Mouse (Mus musculus): ENCODE data around the gene Unkl. TPM values are rescaled to one million over a fixed set of nuclear protein-coding genes. Genes with fewer than 3 reads are reported as not detected.
A peak's percentile ranks its signal among the peaks of the same experiment; 100 is the strongest.
"Not testable (repeated sequence)": the region's sequence is repeated elsewhere in the genome, so short reads cannot be mapped to it uniquely, and the experiment has no call there.

Unkl gene
- polyA plus RNA-seq, 1 experiment = 20.2 TPM

DNA sequence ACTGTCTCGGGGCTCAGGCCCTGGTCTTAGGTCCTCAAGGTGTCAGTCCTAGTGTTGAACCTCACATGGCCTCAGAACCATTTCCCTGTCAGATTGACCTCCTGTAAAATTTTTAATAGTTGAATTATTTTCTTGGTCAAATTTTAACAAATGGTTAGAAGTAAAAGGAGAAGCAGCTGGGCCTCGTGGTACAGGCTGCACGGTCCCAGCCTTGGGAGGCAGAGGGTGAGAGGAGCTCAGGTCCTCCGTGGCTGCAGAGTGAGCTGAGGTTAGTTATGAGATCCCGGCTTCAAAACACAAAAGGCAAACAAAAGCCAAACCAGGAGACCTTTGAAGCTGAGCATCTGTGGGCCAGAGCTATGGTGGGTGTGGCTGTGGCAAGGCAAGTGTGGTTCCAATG is 39.8 kb downstream of the Unkl start:
- Histone ChIP-seq H3K4me1 (peaks cover 66% of the 10 kb centered on the region), H3K27me3 (replicated peaks) (no peaks in the 10 kb centered on the region), H3K4me3 (replicated peaks) (peak overlapping the region; percentile 11), H3K9me3 (no peaks in the 10 kb centered on the region), H3K36me3 (replicated peaks; ENCODE audit: low read length) (peaks cover 72% of the 10 kb centered on the region)
- TF ChIP-seq FLI1 (IDR thresholded peaks at IDR 0.05; ENCODE audit: low read length) (no peak), GATA1 (IDR thresholded peaks at IDR 0.05; ENCODE audit: borderline replicate concordance, low read length) (no peak)

DNA sequence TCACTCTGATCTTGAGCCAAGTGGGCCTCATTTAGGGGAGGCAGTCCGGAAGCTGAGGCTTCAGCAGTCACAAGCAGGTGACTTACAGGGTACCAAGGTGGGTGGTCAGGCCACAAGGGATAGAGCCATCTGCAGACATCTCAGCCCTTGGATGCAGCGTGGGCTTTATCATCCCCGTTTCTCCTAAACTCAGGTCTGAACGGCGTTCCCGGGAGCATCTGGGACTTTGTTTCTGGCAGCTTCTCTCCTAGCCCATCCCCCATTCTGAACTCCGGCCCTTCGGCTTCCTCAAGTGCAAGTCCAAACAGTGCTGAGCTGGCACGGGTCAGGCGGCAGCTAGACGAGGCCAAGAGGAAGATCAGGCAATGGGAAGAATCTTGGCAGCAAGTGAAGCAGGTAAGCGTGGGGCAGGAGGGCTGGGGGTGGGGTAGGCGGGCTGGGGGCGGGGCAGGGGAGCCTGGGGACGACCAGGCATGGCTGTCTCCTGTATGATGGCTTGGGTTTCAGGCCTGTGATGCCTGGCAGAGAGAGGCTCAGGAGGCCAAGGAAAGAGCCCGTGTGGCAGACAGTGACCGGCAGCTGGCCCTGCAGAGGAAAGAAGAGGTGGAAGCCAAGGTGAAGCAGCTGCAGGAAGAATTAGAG is 41.9 kb downstream of the Unkl start:
- not testable (repeated sequence) for H3K27me3 ChIP-seq (replicated peaks); H3K4me3 ChIP-seq (replicated peaks); H3K9me3 ChIP-seq
- peaks cover 44% of the 10 kb centered on the region for H3K4me1 ChIP-seq
- peaks cover 74% of the 10 kb centered on the region for H3K36me3 ChIP-seq (replicated peaks; ENCODE audit: low read length)

DNA sequence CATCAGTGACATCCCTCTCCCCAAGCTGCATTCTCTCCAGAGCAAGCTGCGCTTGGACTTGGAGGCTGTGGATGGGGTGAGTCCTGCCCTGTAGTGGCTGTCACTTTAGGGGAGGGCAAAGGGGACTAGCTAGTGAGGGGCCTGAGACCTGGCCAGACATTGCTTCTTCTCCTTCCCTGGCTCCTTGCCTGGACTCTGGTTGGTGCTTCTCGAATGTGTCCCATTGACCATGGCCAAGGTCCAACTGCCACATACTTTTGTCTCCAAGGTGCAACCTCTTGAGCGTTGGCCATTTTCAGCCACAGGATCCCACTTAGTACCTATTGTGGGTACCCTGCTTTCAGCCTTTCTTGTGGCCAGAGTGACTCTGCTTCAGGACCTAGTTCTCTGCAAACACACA is 42.5 kb downstream of the Unkl start:
- H3K4me3 ChIP-seq (replicated peaks) = no peak overlapping the region
- H3K9me3 ChIP-seq = no peaks in the 10 kb centered on the region
- H3K36me3 ChIP-seq (replicated peaks; ENCODE audit: low read length) = peaks cover 74% of the 10 kb centered on the region
- H3K27me3 ChIP-seq (replicated peaks) = no peaks in the 10 kb centered on the region
- TF ChIP-seq FLI1 (IDR thresholded peaks at IDR 0.05; ENCODE audit: low read length) (no peak), GATA1 (IDR thresholded peaks at IDR 0.05; ENCODE audit: borderline replicate concordance, low read length) (no peak)
- H3K4me1 ChIP-seq = peaks cover 43% of the 10 kb centered on the region

DNA sequence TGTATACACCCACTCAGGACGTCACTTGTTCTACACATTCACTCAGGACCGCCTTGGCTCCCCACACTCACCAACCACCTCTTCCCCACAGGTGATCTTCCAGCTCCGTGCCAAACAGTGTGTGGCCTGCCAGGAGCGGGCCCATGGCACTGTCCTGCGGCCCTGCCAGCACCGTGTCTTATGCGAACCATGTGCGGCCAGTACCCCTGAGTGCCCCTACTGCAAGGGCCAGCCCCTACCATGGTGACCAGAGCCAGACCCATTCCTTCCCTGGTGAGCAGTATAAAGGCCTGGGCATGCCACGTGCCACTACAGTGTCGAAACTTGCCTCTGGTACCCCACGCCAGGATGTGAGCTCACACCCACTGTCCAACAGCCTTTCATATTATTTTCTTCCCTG is 43.4 kb downstream of the Unkl start:
- not testable (repeated sequence) for H3K27me3 ChIP-seq (replicated peaks); H3K9me3 ChIP-seq; H3K4me3 ChIP-seq (replicated peaks)
- Histone ChIP-seq H3K36me3 (replicated peaks; ENCODE audit: low read length) (peaks cover 74% of the 10 kb centered on the region), H3K4me1 (peaks cover 35% of the 10 kb centered on the region)

DNA sequence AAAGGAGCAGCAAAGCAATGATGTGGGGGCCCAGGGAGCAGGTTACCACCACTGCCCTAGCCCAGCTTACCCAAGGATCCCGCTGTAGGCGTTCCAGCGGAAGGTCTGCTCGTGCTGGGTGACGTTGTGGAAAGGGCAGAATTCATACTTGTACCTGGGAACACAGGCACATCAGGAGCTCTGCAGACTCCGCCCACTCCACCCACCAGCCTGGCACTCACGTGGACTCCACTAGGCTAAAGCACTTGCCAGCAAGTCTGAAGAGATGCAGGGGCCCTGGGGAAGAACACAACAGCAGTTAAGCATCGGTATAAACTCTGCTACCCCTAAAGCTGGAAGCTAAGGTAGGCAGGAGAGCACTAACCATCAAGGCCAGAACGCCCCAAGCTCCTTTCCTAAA is 47.4 kb downstream of the Unkl start:
- Histone ChIP-seq H3K4me1 (peaks cover 22% of the 10 kb centered on the region), H3K4me3 (replicated peaks) (no peak overlapping the region), H3K27me3 (replicated peaks) (no peaks in the 10 kb centered on the region), H3K36me3 (replicated peaks; ENCODE audit: low read length) (peaks cover 43% of the 10 kb centered on the region), H3K9me3 (no peaks in the 10 kb centered on the region)
- TF ChIP-seq FLI1 (IDR thresholded peaks at IDR 0.05; ENCODE audit: low read length) (no peak), GATA1 (IDR thresholded peaks at IDR 0.05; ENCODE audit: borderline replicate concordance, low read length) (no peak)

DNA sequence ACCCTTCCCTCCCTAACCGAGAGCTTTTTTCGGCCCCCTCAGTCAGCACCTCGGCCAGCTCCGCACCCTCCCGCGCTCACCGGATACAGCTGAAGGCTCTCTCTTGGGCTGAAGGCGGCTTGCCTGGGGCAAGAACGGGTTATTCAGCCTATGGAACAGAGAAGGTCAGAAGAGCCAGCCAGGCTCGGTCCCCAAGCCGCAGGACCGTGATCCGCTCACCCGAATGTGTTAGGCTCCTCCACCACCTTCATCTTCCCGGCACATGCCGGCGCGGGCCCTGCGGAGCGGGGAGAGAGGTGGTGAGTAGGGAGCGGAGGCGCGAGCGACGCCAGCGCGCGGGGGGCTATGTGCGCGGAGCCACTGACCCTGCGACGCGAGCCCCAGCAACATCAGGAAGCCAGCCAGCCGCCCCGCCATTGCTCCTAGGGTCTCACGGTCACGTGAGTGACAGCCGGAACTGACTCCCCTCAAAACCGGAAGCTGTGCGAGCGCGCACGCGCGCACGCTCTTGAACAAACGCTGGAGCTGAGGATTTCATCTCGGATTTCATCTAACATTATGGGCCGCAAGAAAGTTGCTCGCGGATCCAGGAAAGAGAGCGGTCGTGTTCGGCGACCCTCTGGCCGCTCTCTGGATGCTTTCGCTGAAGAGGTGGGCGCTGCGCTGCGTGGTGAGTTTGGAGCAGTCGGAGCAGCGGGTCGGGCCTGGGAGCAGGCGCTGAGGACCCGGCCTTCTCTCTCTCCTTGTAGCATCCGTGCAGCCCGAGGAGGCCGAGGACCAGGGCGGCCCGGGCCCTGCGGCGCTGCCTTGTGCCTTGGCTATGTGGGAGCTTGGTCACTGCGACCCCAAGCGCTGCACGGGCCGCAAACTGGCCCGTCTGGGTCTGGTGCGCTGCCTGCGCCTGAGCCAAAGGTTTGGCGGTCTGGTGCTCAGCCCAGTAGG is 51.8 kb downstream of the Unkl start, which contains the start of the genes Gnptg and Tsr3:
Gnptg (minus strand) TSS at position 430 of the 942 bp plus-strand sequence.
Tsr3 (plus strand) TSS at position 476 of the 942 bp plus-strand sequence.
- no peaks in the 10 kb centered on the region for H3K27me3 ChIP-seq (replicated peaks)
- peaks cover 57% of the 10 kb centered on the region for H3K36me3 ChIP-seq (replicated peaks; ENCODE audit: low read length)
- TF ChIP-seq GATA1 (IDR thresholded peaks at IDR 0.05; ENCODE audit: borderline replicate concordance, low read length) = no peak
- TF ChIP-seq FLI1 (IDR thresholded peaks at IDR 0.05; ENCODE audit: low read length) = peak; percentile 46; the same call in 1 of the 2 replicates
- peak within 1 kb of the TSS; percentile 98 for H3K4me3 ChIP-seq (replicated peaks)
- H3K4me1 ChIP-seq = peaks cover 36% of the 10 kb centered on the region
- H3K9me3 ChIP-seq = no peaks in the 10 kb centered on the region

DNA sequence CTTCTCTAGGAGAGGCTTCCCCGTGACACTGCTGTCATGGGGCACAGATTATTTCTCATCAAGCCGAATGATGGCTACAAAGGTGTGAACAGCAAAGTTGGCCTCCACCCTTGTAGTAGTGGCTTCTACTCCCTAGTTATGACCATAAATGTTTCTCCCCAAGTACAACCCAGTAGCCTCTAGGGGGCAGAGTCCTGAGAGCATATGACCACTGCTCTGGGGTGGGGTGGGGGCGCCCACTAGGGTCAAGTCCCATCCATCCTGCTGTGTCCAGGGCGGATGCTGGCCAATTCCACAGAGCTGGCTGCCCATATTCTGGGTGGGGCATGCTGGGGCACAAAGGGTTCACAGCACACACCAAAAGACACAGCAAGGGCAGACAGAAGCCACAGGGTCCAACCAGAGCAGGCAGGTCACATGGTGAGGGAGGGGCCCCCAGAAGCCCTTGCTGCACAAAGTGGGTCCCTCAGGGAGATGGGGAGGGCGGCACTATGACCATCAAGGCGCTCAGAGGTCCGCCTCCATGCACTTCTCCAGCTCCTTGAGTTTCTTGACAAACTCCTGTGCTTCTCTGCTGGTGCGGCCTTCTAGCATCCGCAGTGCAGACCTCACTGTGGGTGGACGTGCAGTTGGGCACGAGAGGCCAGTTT is 55.1 kb downstream of the Unkl start:
- TF ChIP-seq GATA1 (IDR thresholded peaks at IDR 0.05; ENCODE audit: borderline replicate concordance, low read length) = no peak
- TF ChIP-seq FLI1 (IDR thresholded peaks at IDR 0.05; ENCODE audit: low read length) = no peak
- H3K9me3 ChIP-seq = no peaks in the 10 kb centered on the region
- peaks cover 19% of the 10 kb centered on the region for H3K27me3 ChIP-seq (replicated peaks)
- peaks cover 36% of the 10 kb centered on the region for H3K4me1 ChIP-seq
- H3K36me3 ChIP-seq (replicated peaks; ENCODE audit: low read length) = peaks cover 38% of the 10 kb centered on the region
- H3K4me3 ChIP-seq (replicated peaks) = no peak overlapping the region

DNA sequence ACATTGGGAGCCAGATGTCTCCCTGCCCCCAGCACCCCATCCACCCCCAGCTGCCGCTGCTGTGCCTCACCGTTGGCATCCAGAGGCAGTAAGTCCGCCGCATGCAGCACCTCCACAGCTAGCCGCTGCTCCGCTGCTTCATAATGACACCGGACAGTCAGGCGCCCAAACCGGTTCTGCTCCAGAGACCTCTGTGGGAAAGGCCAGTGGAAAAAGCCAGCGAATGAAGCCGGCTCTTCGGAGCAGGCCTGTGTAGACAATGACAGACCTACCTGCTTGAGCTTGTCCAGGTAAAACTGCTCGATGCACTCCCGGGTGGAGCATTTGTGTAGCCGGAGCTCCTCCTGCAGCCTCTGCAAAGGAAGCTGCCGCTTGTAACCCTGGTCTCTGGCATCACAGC is 56.0 kb downstream of the Unkl start:
- no peak for TF ChIP-seq GATA1 (IDR thresholded peaks at IDR 0.05; ENCODE audit: borderline replicate concordance, low read length)
- TF ChIP-seq FLI1 (IDR thresholded peaks at IDR 0.05; ENCODE audit: low read length) = no peak
- no peaks in the 10 kb centered on the region for H3K9me3 ChIP-seq
- H3K4me3 ChIP-seq (replicated peaks) = no peak overlapping the region
- H3K4me1 ChIP-seq = peaks cover 36% of the 10 kb centered on the region
- H3K36me3 ChIP-seq (replicated peaks; ENCODE audit: low read length) = peaks cover 38% of the 10 kb centered on the region
- H3K27me3 ChIP-seq (replicated peaks) = peaks cover 29% of the 10 kb centered on the region

DNA sequence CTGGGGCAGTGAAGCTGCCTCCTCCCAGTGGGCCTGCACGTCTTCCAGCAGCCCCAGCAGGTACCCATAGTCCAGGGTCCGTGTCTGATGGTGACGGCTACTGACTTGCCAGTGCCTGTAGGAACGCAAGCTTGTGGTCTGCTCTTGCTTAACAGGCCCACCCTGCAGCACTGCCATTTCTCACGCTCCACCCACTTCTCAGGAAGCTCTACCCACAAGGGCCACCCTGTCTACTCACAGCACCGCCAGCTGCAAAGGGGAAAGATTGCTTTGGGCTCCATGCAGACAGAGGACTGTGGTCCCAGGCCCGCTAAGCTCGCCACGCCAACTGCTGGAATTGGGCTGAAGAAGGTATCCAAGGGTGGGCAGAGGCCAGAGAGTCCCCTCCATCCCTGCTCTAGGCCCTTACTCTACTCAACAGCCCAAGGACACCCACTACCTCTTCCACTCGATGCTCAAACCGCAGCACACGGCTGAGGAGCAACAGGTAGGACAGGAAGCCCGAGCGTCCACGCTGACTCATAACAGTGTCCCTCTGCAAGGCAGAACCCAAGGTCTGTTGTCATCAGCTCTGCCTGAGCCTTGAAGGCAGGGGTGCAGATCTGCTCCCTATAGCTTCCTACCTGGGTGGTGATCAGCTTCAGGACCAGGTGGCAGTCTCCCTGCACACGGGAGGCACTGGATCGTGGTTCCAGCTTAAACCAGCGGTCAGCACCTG is 60.0 kb downstream of the Unkl start:
- H3K27me3 ChIP-seq (replicated peaks) = peaks cover 62% of the 10 kb centered on the region
- TF ChIP-seq FLI1 (IDR thresholded peaks at IDR 0.05; ENCODE audit: low read length) = no peak
- TF ChIP-seq GATA1 (IDR thresholded peaks at IDR 0.05; ENCODE audit: borderline replicate concordance, low read length) = no peak
- no peaks in the 10 kb centered on the region for H3K9me3 ChIP-seq
- H3K4me1 ChIP-seq = peaks cover 19% of the 10 kb centered on the region; the same call in 1 of the 2 replicates
- peak overlapping the region; percentile 35 for H3K4me3 ChIP-seq (replicated peaks)
- H3K36me3 ChIP-seq (replicated peaks; ENCODE audit: low read length) = peaks cover 22% of the 10 kb centered on the region
